Mouse (Mus musculus) gastrocnemius, postnatal 14 days (tissue): ENCODE results near the gene Gm266. TPM values are rescaled to one million over a fixed set of nuclear protein-coding genes. Genes with fewer than 3 reads are reported as not detected.
"Not testable (repeated sequence)": the region's sequence is repeated elsewhere in the genome, so short reads cannot be mapped to it uniquely, and the experiment has no call there.

Source experiments
- DNase-seq: peaks from one replicate; pipeline ENCODE4 v3.0.0; 2021; ENCODE audit warnings: mixed read lengths
- intact Hi-C: fragments of 180-260 bp; cut with DNase I; formaldehyde crosslinking; loops from one replicate; pipeline ENCODE4 v1.15.1; 2025; ENCODE audit warnings: low total_unique reads
- long read RNA-seq, 2 experiments: library from polyadenylated mRNA; stranded (forward); transcript quantifications; one replicate each; pipeline ENCODE4 v2.0.0; 2021
- total RNA-seq, 2 experiments: library from RNA; stranded (reverse); gene quantifications; 2 replicates each; pipeline ENCODE4 v1.2.3; 2021

The Gm266 gene
- 1 to 10 TPM; 1.7 to 3.4 TPM for total RNA-seq
- long read RNA-seq, experiment 1, partial matches to known transcripts = 0 of 1 reads
- long read RNA-seq, experiment 1, other reads (novel, unspliced or antisense) = 0 of 1 reads
- long read RNA-seq, experiment 2, partial matches to known transcripts = 0 of 1 reads
- long read RNA-seq, experiment 2, other reads (novel, unspliced or antisense) = 0 of 1 reads

- intact Hi-C loops = no loop called here
- DNase-seq = peak; percentile 54
These were observed at the start of gene Gm266 for GRCm38 (mm10) chr12:111485652-111486306. TSS of gene Gm266 (minus strand) at chr12:111485823.

- intact Hi-C loops = no loop called here
- no peak for DNase-seq
These were observed 49.7 kb upstream of the Gm266 start for GRCm38 (mm10) chr12:111535281-111535680.

DNA sequence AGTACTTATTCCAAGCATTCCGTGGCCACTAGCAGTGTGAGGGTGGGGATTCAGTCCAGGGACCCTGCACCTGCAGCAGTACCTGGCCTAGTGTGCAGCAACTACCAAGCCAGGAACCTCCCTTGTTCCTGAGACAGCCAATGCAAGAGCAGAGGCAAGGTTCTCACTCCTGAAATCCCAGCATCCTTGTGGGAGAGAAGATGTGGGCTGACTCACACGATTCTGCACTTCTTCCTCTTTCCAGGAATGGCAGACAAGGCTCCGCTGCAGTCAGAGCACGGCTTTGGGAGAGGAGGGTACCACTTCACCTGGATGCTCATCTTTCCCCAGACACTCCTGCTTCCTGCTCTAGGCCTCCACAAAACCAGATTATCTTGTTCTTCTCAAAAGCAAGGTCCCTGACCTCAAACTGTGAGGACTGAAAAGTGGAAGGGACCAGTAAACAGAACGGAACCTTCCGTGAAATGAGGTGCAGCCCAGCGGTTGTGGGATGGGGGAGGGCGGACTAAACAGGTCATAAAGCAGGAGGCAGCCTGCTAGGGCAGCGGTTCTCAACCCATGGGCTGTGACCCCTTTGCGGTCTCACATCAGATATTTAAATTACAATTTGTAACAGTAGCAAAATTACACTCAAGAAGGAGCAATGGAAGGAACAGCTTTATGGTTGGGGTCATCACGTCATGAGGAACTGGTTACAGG, 47.6 kb upstream of the Gm266 start:
- no peak for DNase-seq
- intact Hi-C loops = no loop called here

- intact Hi-C loops = no loop called here
- no peak for DNase-seq
These were observed 43.6 kb upstream of the Gm266 start for GRCm38 (mm10) chr12:111529192-111529591.

DNA sequence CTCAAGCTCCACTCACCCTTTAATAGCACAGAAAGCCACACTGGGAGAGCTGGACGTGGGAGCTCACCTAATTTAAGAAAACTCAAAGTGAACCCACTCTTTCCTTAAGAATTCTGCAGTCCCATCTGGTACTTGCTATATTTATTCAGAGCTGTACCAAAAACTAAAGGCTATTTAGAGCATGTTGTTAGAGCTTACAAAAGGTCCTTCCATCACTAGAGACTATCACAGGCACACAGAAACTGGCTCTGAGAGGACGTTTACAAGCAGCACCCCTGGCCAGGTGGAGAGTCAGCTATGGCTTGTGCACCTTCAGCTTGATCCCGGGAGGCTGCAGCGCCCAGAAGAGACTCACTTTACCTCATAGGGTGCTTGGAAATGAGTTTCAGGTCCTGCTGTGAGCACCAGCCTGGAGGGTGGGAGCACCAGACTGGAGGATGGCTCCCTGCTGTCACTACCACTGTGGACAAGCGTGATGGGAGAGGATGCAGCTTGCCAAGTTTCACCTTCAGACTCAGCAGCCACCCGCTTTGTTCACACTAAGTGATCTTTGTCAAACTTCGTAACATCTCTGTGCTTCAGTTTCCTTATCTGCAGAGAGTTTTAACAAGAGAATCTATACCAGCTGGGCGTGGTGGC, 42.1 kb upstream of the Gm266 start:
- DNase-seq = no peak
- intact Hi-C loops = no loop called here

GRCm38 (mm10) chr12:111524883-111525282, 39.3 kb upstream of the Gm266 start:
- intact Hi-C loops = no loop called here
- no peak for DNase-seq

DNA sequence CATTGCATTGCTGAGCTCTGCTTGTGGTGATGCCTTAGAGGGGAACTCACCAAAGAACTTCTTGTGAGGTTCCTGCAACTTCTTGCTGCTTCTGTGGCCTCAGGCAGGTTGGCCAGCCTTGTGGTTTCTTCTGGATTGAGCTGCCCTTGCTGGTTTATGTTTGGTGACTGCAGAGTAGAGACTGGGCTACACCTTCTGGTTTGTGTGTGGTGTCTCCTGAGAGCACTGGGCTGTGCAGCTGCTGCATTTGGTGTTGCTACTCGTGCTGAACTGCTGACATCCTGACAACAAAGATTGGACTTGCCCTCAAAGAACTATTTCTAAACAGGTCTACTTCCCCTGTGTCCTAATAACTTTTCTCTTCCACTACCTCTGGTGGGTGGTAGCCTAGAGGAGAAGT, 38.8 kb upstream of the Gm266 start:
- intact Hi-C loops = no loop called here
- DNase-seq = no peak

DNA sequence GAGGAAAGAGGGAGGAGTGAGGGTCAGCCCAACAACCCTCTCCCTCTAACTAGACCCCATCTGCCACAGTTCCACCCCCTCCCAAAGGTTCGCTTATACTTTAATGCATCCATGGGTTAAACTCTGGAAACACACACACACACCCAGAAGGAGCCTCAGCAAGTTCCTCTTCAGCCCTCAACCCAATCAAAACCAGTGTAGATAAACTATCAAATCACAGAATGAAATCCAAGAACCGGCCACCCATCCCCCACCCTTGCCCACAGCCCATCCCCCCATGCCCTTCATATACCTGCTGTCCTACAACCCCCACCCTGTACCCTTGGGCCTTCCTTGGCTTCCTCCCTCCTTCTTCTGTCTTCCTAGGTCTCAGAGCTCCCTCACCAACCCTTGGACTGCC, 35.4 kb upstream of the Gm266 start:
- DNase-seq = no peak
- intact Hi-C loops = no loop called here

DNA sequence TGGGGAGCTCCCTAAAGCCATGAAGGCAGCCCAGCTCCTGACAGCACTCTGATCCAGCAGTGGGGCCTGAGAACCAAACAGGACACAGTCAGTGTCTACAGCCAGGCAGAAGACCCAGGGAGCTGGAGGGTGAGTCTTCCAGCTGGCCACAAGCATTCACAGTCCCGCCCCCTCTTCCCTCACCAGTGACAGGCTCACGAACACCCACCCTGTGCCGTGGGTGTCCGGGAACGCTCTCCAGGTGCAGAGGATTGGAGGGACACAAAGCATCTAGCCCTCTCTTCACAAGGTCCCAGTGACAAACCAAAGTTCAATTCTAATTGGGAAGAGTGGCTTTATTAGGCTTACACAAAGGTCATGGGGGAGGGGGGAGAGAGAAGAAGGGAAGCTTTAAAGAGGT, 34.2 kb upstream of the Gm266 start:
- intact Hi-C loops = no loop called here
- DNase-seq = no peak

GRCm38 (mm10) chr12:111518391-111518790, 32.8 kb upstream of the Gm266 start:
- no peak for DNase-seq

GRCm38 (mm10) chr12:111517901-111518300, 32.3 kb upstream of the Gm266 start:
- intact Hi-C loops = no loop called here
- DNase-seq = no peak

More at GRCm38 (mm10) chr12:111518391-111518790, 32.8 kb upstream of the Gm266 start:
- intact Hi-C loops = no loop called here

- no peak for DNase-seq
- intact Hi-C loops = no loop called here
These were observed 31.2 kb upstream of the Gm266 start for GRCm38 (mm10) chr12:111516826-111517225.

GRCm38 (mm10) chr12:111515920-111516319, 30.3 kb upstream of the Gm266 start:
- intact Hi-C loops = no loop called here
- no peak for DNase-seq

GRCm38 (mm10) chr12:111514874-111515649, 29.4 kb upstream of the Gm266 start:
- intact Hi-C loops = no loop called here
- DNase-seq = no peak

DNA sequence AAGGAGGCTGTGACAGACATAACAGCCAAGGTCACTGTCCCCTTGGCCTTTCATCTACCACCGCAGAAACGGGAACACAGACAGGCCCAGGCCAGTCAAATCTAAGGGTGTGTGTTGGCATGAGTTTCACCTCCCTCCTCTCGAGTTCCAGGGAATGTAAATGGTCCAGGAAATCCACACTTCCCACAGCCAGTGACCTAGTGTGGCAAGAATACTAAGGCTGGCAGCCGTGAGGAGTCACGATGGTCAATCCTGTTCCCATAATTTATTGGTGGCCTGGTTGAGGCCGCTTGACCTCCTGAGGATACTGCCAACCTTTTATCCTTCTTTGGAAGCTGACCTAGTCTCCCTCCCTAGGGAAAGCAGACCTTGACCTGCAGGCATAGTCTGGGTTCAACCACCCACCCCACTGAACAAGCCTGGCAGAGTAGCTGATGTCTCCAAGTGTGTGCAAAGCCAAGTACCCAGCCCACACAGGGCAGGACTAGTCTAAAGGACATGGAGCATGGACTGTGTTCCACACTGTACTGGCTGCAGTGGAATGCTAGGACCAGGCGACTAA, 28.7 kb upstream of the Gm266 start:
- no peak for DNase-seq

DNA sequence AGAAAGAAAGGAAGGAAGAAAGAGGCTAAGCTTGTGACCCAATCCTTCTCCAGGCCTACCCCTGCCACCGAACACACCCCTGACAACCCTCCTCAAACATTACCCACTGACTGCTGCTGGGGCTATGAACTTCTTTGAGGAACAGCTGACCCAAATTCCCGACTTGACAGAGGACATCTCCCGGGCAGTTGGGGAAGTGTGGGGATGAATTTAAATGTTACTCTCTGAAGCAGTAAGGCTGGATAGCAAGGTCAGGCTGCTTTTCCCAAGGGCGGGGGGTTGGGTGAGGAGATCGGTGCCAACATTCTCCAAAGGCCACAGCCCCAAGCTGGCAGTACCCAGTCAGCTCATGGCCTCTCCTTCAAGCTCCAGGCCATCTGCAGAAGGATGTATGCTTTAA, 28.1 kb upstream of the Gm266 start:
- no peak for DNase-seq
- intact Hi-C loops = no loop called here

More for the DNA sequence above, 28.7 kb upstream of the Gm266 start:
- intact Hi-C loops = no loop called here

DNA sequence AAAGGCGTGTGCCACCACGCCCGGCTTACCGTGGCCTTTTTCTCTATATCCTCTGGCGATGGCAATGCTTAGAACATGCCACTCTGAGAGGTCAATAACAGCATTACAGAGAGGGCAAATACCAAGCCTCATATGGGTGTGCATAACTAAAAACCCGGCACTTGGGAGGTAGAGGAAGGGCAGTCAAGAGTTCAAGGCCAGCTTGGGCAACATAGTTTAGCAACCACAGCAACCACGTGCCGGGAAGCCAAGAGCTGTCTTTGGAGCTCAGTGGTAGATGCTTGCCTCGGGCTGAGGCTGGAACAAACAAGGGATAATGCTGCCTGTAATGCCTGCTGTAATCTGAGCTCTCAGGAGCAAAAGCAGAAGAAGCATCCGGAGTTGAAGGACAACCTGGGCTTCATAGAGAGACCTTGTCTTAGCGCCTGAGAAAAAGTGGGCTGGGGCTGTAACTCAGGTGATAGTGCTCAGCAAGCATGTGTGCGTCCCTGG, 27.0 kb upstream of the Gm266 start:
- intact Hi-C loops = no loop called here
- no peak for DNase-seq

DNA sequence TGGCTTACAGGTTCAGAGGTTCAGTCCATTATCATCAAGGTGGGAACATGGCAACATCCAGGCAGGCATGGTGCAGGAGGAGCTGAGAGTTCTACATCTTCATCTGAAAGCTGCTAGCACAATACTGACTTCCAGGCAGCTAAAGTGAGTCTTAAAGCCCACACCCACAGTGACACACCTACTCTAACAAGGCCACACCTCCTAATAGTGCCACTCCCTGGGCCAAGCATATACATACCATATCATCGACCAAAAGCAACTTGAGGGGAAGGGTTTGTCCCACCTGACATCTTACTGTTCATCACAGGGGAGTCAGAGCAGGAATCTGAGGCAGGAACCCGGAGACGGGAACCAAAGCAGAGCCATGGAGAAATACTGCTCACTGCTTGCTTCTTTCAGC, 22.8 kb upstream of the Gm266 start:
- DNase-seq, intact Hi-C loops: not testable (repeated sequence)

DNA sequence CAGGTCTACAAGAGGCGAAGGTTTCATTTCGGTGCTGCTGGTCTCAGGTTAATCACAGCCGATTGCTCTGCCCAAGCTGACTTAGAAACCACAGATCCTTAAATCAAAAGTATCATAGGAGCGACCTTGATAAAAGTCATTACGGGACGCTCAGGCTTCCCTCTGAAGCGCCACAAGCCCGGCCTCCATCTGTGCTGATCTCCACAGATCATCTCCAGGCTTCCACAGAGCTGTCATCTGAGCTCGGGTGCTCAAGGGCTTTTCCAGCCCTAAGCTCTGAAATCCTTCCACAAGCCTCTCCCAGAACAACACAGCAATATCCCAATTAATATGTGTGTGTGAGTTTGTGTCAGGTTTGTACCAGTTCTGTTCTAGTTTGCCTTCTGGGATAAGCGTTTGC, 22.3 kb upstream of the Gm266 start:
- intact Hi-C loops = no loop called here

More for the DNA sequence above, 22.3 kb upstream of the Gm266 start:
- DNase-seq = no peak
